In the genomic region with DNA sequence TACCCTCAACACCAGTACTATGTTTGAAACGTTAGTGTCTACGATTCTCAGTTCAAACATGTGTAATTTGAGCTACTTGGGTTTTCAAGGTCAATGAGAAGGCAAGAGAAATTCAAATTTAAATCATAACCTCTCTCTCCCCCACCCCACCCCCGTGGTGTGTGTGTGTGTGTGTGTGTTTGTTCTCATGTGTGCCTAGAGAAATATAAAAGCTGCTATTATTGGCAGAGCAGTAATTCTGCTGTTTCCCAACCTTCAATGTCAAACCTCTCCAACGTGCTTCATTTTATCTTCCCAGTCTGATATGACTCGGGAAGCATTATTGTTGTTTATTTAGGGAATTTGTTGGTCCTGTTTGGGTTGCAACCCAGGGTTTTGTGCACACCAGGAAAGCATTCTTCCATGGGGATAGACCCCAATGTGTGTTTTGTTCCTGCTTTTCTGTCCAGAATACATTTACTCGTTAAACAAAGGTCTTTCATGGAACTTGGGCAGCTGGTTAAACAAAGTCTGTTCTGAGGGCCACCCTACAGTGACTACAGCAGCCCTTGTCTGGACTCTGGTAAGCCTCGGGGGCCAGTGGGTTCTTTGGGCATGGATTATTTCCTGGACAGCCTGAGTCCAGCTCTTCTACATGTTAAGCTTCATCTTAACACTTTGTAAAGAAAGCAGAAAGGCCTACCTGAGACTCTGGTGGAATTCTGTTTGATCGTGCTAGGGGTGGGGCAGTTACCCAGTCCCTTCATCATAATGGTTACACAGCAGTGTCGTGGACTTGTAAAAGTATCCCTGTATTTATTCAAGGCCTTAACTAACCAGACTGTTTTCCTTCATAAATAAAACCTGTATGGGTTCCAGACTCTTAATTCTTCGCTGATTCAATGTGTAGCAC, we compare ENCODE assay signal across 12 mouse cellular contexts. TPM values are rescaled to one million over a fixed set of nuclear protein-coding genes. Genes with fewer than 3 reads are reported as not detected.
DNase-seq lines count a peak whose midpoint lies in the region; ATAC-seq and TF ChIP-seq lines count a peak whose summit lies in the region.
"Had no signal": no experiment of that assay in that cellular context is flagged by ENCODE, and none has a peak within 500 bp of the region (broad histone marks: within the 10 kb centered on the region; RNA-seq: fewer than 3 reads in every experiment).

No protein-coding gene starts in this region.

- no peak for DNase-seq in heart, postnatal 14 days
- no peak for DNase-seq in layer of hippocampus, adult 2 months (ENCODE audit: low spot score in 2 of 2)
- DNase-seq in layer of hippocampus, adult 18-20 months (ENCODE audit: low spot score in 2 of 2): no peak
- DNase-seq in midbrain, embryonic 14.5 days: no peak
- DNase-seq in stomach, postnatal 0 days (ENCODE audit: low spot score): peak; percentile 54
- DNase-seq in retina, embryonic 14.5 days (ENCODE audit: low spot score): no peak
- DNase-seq: adrenal gland, postnatal 25 days; cerebellum, postnatal 14 days; layer of hippocampus, adult 9-11 months; thymus, postnatal 14 days had no signal

- H3K4me3 ChIP-seq in heart, embryonic 13.5 days: no peak overlapping the region
- no peak overlapping the region for H3K4me3 ChIP-seq in layer of hippocampus, adult 2 months
- H3K4me3 ChIP-seq in midbrain, embryonic 13.5 days (replicated peaks): no peak overlapping the region
- no peak overlapping the region for H3K4me3 ChIP-seq in midbrain, embryonic 14.5 days (replicated peaks; ENCODE audit: low read depth, low read length)
- no peak overlapping the region for H3K4me3 ChIP-seq in stomach, postnatal 0 days (ENCODE audit: low read depth, low read length)

- peak overlapping the region; percentile 97 for H3K27ac ChIP-seq in heart, embryonic 13.5 days (replicated peaks)
- 0 out of 2 replicates have a peak overlapping the region, but pooled peaks have one; percentile 1 for H3K27ac ChIP-seq in layer of hippocampus, adult 2 months
- peak overlapping the region; percentile 10; the same call in 1 of the 2 replicates for H3K27ac ChIP-seq in midbrain, embryonic 13.5 days
- no peak overlapping the region for H3K27ac ChIP-seq in midbrain, embryonic 14.5 days (replicated peaks; ENCODE audit: low read depth, low read length)
- peak overlapping the region; percentile 63 for H3K27ac ChIP-seq in stomach, postnatal 0 days (replicated peaks)

- TF ChIP-seq EP300 in stomach, postnatal 0 days (optimal IDR thresholded peaks at IDR 0.05): no peak

- ATAC-seq in heart, embryonic 13.5 days (ENCODE audit: extremely low read depth, insufficient number of reproducible peaks, low FRiP score, low TSS enrichment): no peak
- no peak for ATAC-seq in midbrain, embryonic 13.5 days
- no peak for ATAC-seq in midbrain, embryonic 14.5 days (ENCODE audit: low FRiP score, low TSS enrichment)
- peak; percentile 78 for ATAC-seq in stomach, postnatal 0 days (ENCODE audit: low FRiP score, low TSS enrichment)

- peak overlapping the region; percentile 50 for H3K9ac ChIP-seq in heart, embryonic 13.5 days
- H3K9ac ChIP-seq in midbrain, embryonic 13.5 days (replicated peaks): no peak overlapping the region
- H3K9ac ChIP-seq in midbrain, embryonic 14.5 days (replicated peaks; ENCODE audit: low read length): no peak overlapping the region
- H3K9ac ChIP-seq in stomach, postnatal 0 days (ENCODE audit: low read length): no peak overlapping the region

- no peak for TF ChIP-seq CTCF in layer of hippocampus, adult 2 months (conservative IDR thresholded peaks at IDR 0.05)
- TF ChIP-seq CTCF in stomach, postnatal 0 days (IDR thresholded peaks at IDR 0.05; ENCODE audit: low read depth): no peak

- no peaks in the 10 kb centered on the region for H3K27me3 ChIP-seq in heart, embryonic 13.5 days (replicated peaks)
- H3K27me3 ChIP-seq in midbrain, embryonic 13.5 days: no peaks in the 10 kb centered on the region
- H3K27me3 ChIP-seq in midbrain, embryonic 14.5 days (ENCODE audit: control insufficient read depth, insufficient read depth, low read length): no peaks in the 10 kb centered on the region
- H3K27me3 ChIP-seq in stomach, postnatal 0 days (ENCODE audit: control insufficient read depth, insufficient read depth, low read length): no peaks in the 10 kb centered on the region

- peaks cover 48% of the 10 kb centered on the region for H3K4me1 ChIP-seq in heart, embryonic 13.5 days
- peaks cover 19% of the 10 kb centered on the region for H3K4me1 ChIP-seq in midbrain, embryonic 13.5 days (replicated peaks)
- H3K4me1 ChIP-seq in midbrain, embryonic 14.5 days (ENCODE audit: control insufficient read depth, insufficient read depth, low read length): peaks cover 5% of the 10 kb centered on the region; the same call in 1 of the 2 replicates
- no peaks in the 10 kb centered on the region for H3K4me1 ChIP-seq in stomach, postnatal 0 days (replicated peaks; ENCODE audit: control insufficient read depth, insufficient read depth)

- H3K36me3 ChIP-seq in heart, embryonic 13.5 days: no peaks in the 10 kb centered on the region
- H3K36me3 ChIP-seq in midbrain, embryonic 13.5 days: no peaks in the 10 kb centered on the region
- H3K36me3 ChIP-seq in midbrain, embryonic 14.5 days (ENCODE audit: control insufficient read depth, insufficient read depth, low read length): no peaks in the 10 kb centered on the region
- H3K36me3 ChIP-seq in stomach, postnatal 0 days (ENCODE audit: control insufficient read depth, insufficient read depth, low read length): no peaks in the 10 kb centered on the region

- no peaks in the 10 kb centered on the region for H3K9me3 ChIP-seq in heart, embryonic 13.5 days
- H3K9me3 ChIP-seq in midbrain, embryonic 13.5 days: no peaks in the 10 kb centered on the region
- no peaks in the 10 kb centered on the region for H3K9me3 ChIP-seq in midbrain, embryonic 14.5 days (ENCODE audit: control insufficient read depth, low read length)
- no peaks in the 10 kb centered on the region for H3K9me3 ChIP-seq in stomach, postnatal 0 days (ENCODE audit: control insufficient read depth, low read length)

- WGBS in heart, embryonic 13.5 days: 52% methylated on average over 10 of the region's 10 CpGs
- 54% methylated on average over 10 of the region's 10 CpGs for WGBS in midbrain, embryonic 13.5 days
- whole genome bisulfite sequencing in midbrain, embryonic 14.5 days: 59% methylated on average over 10 of the region's 10 CpGs
- 37% methylated on average over 10 of the region's 10 CpGs for WGBS in stomach, postnatal 0 days

- intact Hi-C loops in heart, postnatal 14 days (cut with DNase I): loop anchor here (5.0 to 10.0 kb wide), 5 partner anchors 102 to 1180 kb away; a partner anchor contains a TSS

- H3K4me2 ChIP-seq in heart, embryonic 13.5 days: no peak overlapping the region
- H3K4me2 ChIP-seq in midbrain, embryonic 13.5 days (replicated peaks): no peak overlapping the region
- no peak overlapping the region for H3K4me2 ChIP-seq in midbrain, embryonic 14.5 days (ENCODE audit: low read length)
- H3K4me2 ChIP-seq in stomach, postnatal 0 days (replicated peaks; ENCODE audit: low read depth): no peak overlapping the region

RNA-seq across cellular contexts. Expression of a gene that starts 39.1 kb away (rescaled TPM):
- polyA plus RNA-seq in heart, embryonic 13.5 days (2015; fragmentation: Nextera tagmentation; extraction: Ambion mirVana): 11.4 and 12.7 TPM in 2 replicates
- total RNA-seq in heart, postnatal 14 days (2021): 10 to 100 TPM; 18.4 to 20.5 TPM
- total RNA-seq in layer of hippocampus, adult 2 months (2021): 10 to 100 TPM; 88.6 to 91.0 TPM
- 10 to 100 TPM; 93.5 to 95.5 TPM for total RNA-seq in layer of hippocampus, adult 18-20 months (2021)
- polyA plus RNA-seq in midbrain, embryonic 13.5 days (2015; fragmentation: Nextera tagmentation; extraction: Ambion mirVana): 36.1 and 37.5 TPM in 2 replicates
- 57.0 and 66.1 TPM in 2 replicates for polyA plus RNA-seq in midbrain, embryonic 14.5 days (2014; fragmentation: Nextera tagmentation; extraction: Ambion mirVana)
- polyA plus RNA-seq in stomach, postnatal 0 days (2015; fragmentation: Nextera tagmentation; extraction: Ambion mirVana): 4.6 and 4.9 TPM in 2 replicates
